Mouse (Mus musculus) adrenal gland, postnatal 14 days (tissue): ENCODE data around the gene Wdfy3. TPM values are rescaled to one million over a fixed set of nuclear protein-coding genes. Genes with fewer than 3 reads are reported as not detected.
"Not testable (repeated sequence)": the region's sequence is repeated elsewhere in the genome, so short reads cannot be mapped to it uniquely, and the experiment has no call there.

Experiments used
- DNase-seq: peaks from one replicate; pipeline ENCODE4 v3.0.0; 2021; ENCODE audit warnings: mixed read lengths
- total RNA-seq: library from RNA; stranded (reverse); gene quantifications from 2 replicates; pipeline ENCODE4 v1.2.3, GENCODE M21; 2021

Wdfy3 gene
- total RNA-seq, 1 experiment from 2014 or later, result 46.5 TPM

DNA sequence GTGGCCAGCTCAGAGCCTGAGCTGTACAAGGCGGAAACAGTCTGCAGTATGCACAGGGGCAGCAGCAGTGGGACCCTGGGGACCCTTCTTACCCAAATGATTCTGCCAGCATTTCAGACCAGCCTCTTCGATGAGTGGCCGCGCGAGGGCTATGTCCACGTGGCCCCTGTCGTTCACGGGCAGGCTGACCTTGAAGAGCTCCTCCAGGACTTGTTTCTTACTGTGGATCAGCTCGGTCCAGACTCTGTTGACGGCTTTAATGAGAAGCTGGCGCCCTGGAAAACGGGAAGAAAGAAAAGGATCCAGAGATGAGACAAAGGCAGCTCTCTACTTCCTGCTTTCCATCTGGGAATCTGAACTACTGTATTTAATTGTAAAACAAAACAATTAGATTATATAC lies 184.7 kb downstream of the Wdfy3 start:
- no peak for DNase-seq

DNA sequence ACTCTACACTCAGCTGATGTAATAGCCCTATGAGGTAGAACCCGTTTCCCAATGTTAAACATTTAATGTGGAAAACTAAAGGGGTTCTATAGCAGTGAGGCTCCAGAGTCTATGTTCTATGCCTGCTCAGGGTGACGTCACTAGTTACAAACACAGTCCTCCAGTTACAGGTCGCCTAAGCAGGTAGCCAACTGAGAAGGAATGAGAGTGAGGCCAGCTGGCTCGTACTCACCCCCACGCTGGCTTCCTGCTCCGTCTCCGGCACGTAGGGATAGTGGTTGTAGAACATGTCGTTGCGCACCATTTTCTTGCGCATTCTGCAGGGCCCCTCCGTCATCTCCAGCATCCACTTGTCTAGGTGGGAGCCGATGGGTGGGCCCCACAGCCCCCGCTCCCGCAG lies 187.5 kb downstream of the Wdfy3 start:
- no peak for DNase-seq

DNA sequence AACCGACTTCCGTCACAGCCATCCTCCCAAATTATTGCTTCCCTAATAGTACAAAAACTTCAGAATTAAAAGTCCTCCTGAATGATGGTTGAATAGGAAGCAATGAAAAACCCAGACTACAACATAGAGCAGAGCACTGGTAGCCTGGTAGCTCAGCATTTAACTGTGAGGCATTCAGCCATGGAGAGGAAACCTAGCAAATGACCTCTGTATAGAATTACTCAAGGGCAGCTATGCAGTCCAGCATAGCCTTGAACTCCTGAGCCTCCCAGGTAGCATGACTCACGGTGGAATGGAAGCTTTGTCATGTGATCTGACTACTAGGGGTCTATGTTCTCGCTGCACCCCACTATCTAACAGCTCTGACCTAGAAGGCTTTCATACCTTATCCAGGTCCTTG lies 189.8 kb downstream of the Wdfy3 start:
- DNase-seq, result no peak

DNA sequence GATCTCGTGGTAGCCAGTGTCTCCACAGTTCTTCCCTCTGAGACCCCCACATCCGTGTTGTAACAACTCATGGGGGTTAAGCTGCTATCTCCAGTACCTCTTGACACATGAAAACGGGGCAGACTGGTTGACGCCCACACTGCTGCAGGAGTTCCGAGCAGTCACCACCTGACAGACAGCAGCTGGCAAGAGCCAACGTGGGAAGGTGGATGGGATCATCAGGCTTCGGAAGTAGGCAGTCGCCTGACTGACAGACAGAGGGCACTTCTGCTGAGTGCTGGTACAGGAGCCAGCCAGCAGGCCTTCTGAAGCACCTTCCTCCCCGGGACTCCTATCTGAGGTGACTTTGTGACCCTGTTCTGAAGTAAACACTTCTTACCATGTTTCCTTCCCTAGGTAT lies 191.3 kb downstream of the Wdfy3 start:
- no peak for DNase-seq

DNA sequence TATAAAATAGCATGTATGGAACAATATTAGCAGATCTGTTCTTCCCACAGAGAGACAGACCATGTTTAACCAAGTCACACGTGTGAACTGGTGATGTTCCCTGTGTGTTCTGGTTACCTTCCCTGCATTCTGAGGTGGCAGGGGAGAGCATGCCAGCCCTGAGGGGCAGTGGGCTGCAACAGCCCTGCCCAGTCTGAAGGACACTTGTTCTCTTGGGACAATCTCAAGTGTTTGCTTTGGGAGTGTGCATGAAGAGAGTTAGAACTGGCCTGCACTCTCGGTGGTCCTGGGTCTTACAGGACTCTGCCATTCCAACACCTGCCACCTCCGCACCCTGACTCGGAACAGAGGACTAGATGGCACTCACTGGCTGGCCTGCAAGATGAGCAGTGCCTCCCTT lies 193.5 kb downstream of the Wdfy3 start:
- no peak for DNase-seq

DNA sequence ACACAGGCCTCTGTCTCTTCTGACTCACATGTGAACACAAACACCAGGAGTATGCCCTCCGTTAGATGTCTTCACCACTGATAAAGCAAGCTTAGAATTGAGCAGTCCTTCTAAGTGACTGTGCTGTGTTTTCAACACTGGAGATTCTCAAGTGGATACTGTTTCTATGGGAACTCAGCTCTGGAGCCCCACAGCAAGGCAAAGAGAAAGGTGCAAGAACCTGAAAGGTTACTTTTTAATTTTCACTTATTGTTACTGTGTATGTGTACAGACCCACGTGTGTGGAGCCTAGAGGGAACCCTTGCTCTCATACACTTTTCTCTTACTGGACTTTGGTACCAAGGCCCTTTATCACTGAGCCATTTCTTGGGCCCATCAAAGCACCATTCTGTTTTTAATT lies 203.0 kb downstream of the Wdfy3 start:
- no peak for DNase-seq

DNA sequence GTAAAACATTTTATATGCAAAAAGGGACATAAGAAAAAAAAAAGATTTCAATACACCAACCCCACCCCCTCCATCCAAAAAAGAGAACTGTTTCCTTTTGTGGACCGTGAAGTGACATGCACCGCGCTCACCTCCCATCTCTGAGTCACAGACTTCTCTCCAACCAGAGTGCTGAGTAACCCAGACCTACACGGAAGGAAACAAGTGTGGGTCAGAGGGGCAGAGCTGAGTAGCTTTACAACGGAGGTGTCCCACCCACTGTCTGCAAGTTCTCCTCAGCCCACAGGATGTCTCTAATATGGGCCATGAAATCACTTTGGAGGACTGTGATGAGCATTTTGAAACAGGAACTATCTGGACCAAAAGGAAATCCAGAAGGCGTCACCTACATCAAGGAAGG lies 205.8 kb downstream of the Wdfy3 start:
- no peak for DNase-seq

DNA sequence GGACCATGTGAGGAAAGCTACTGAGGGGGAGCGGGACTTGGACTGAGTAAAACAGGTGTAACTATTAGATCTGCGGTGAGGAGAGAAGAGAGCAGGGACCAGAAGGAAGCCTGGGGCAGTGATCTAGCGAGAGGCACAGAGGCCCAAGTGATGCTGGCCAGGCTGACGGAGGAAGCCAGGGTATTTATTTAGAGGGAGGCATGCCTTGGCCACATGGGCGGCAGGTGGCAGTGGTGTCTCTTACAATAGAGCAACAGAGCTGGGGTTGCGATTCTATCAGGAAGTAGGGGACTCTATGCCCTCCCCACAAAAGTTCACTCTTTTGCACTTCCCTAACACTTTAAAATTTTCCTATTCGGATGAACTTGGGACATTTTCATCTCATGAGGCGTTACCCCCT lies 207.1 kb downstream of the Wdfy3 start:
- DNase-seq, result no peak

DNA sequence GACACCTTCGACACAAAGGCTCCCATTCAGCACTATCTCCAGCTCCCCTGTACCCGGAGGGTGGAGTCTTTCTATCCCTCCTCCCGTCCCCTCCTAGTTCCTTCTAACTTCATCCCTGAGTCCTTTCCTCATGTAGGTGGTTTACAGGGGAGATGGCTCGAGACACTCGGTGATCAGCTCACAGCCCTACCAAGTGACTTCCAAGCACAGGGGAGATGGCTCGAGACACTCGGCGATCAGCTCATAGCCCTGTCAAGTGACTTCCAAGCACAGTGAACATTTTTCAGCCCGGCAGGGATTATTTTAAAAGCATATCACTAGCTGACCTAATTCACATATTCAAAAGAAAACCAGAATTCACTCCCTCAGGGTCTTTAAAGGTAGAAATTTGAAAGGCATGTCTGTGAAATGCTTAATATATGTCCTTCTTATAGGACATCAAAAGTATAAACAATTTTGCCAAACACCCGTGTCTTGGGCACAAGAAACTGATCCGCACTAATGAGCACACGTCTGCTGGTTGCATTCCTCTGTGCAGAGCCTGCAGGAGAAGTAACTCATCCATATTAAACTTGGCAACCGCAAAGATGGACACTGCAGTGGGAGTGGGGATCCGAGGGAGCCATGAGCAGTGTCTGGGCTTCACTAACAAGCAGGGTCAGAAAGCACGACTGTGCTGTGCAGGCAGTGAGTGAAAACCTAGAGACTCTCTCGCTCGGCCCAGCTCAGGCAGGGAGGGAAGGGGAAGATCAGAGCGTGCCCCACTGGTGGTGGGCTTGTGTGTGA lies 207.7 kb downstream of the Wdfy3 start:
- DNase-seq, result no peak

DNA sequence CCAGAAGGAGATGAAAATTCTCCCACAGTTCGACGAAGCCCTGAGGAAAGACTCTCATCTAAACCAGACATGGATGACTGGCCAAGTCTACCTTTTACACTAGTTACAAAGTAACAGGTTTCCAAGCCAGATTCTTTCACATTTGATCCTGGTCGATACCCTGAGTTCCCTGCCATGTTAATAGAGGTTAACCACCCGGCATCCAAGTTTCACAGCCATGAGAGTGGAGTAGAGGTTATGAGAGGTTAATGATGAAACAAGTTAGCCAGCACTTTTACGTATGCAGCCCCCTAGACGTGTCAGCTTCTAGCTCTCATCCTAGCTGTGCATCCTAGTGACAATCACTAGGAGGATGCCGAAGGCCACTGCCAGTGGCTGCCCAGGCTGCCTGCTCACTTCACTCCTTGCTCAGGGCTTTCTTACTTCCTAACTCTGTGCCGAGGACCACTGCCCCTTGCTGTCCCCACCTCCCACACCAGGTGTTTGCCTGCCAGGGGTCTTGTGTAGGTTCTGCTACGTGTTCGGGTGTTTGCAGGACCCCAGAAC lies 210.8 kb downstream of the Wdfy3 start:
- no peak for DNase-seq

DNA sequence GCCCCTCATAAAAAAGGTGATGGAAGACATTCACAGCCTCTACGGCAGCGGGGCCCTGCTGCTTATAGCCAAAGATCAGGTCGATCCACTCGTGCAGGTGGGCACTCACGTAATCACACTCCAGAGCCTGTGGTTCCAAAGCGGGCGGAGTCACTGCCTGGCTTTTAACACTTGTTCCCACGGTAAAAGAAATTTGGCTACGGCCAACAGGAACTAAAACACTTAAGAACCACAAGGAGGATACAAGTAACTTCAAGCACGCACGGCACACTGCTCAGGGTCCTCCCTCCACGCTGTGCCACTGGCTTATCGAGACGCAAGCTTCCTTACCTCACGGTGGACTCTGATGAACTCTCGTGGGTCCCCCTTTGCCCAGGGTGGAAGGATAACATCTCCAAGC lies 214.2 kb downstream of the Wdfy3 start:
- no peak for DNase-seq

DNA sequence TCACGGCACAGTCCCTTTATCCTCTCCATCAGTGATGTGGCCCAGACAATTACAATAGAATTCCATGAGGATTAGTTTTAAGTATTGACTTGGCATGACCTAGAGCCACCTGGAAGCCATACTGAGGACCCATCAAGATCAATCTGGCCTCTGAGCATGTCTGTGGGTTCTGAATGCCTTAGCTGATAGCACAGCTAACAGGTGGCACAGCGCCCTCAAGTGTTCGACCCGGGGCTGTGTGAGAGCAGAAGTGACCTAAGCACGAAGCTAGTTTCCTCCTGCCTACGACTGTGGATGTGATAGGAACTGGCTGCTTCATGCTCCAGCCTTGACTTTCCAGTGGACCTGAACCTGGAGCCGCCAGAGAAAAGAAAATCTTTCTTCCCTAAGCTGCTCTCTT lies 215.1 kb downstream of the Wdfy3 start:
- DNase-seq, result peak; percentile 50

DNA sequence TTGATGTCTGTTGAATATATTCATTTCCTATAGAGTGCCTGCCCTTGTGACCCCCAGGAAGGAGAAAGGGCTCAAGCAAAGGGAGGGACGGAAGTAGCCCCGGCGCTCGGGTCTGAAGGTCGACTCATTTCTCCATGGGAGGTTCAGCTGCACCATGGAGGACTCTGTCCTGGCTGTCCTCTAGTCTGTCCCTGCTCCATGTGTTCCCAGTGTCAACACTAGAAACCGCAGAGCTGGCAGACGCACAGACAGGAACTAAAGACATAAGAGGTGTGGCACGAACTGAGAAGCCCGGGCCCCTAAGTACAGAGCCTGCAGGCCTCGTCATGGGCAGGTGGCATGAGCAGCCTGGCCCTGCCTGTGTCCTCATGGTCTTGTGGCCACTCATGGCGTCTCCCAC lies 215.6 kb downstream of the Wdfy3 start:
- DNase-seq, result no peak

DNA sequence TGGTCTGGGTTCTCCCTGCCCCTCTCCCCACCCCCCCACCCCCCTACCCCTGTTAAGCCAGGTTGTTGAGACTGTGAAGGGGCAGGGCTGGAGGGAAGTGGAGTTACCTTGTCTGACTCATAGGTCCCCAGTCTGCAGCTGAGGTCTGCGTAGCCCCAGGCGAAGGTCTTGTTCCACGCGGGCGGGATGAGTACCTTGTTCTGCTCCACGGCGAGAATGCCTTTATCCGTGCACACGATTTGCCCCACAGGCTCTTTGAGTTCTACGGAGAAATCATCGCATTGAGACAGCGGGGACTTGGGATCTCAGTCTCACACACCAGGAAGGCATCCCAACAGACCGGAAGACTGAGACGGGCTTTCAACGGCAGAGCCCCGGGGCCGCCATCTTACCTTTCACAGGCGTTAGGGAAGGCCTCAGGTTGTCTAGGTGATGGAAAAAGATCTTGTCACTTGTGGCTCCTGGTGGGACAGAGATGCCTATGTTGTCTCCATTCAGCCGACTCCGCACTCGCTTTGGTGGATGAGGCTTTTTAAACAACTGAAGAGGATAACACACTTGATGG lies 217.5 kb downstream of the Wdfy3 start:
- DNase-seq, result no peak

DNA sequence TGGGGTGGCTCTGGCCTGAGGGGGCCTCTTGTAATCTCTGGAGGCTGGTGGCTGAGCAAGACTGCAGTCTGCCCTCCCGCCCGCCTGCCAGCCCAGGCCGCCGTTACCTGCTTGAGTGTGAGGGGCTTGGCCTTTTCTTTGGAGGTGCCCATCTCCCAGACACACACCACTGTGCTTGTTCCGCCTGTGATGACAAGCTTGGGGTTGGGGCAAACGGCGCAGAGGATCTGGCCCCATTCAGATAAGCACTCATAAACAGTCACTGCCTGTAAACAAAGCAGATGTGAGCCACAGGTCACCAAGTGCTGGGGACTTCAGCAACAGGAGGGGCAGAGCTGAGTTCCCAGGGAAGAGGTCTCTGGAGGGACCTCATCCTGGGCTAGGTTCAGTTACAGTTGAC lies 218.6 kb downstream of the Wdfy3 start:
- DNase-seq, result no peak

DNA sequence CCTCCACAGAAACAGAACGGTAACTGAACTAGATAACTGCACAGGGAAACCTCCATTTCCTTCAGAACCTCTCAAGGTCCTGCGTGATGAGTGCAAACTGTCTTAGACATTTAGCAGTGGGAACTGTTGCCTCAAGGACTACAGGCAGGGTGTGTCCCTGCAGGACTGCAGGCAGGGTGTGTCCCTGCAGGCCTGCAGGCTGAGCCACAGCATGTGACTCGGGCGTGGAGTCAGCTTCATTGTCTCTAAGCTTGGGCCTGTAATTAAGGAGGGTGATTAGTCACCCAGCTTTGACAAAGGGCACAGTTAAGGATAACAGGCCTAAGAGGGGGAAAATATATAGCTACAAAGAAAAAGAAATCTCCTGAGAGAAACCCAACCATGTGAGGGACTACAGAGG lies 222.0 kb downstream of the Wdfy3 start:
- DNase-seq, result no peak

DNA sequence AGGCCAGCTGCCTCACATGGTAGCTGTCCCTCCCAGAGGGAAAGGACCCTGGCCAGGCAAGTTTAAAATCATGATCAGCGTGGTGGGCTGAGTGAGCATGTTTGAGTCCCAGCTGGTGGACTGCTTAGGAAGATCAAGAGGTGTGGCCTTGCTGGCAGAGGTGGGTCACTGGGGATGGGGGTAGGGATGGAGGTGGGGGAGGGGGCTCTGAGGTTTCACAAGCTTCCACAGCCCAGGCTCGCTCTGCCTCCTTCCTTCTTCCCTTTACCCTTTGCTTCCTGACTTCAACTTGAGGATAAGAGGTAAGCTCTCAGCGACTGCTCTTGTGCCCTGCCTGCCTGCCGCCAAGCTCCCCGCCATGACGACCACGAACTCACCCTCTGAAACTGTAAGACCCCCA lies 222.4 kb downstream of the Wdfy3 start:
- no peak for DNase-seq

DNA sequence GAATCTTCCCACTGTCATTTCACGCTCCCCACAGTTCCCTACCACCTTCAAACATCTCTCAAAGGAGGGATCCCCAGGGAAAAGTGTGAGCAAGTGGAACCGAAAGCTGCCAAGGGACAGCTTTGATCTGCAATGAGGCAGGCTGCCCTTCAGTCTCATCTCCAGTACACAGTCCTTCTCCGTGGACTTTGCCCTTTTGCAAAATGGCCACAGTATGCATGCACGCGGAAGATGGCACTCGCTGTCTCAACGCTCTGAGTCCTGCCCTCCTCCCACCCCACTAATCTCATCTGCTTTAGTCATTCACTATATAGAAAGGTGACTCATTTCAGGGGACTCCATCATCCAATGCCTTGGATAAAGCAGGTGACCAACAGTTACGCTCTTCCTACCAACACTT lies 223.8 kb downstream of the Wdfy3 start:
- DNase-seq, result no peak

DNA sequence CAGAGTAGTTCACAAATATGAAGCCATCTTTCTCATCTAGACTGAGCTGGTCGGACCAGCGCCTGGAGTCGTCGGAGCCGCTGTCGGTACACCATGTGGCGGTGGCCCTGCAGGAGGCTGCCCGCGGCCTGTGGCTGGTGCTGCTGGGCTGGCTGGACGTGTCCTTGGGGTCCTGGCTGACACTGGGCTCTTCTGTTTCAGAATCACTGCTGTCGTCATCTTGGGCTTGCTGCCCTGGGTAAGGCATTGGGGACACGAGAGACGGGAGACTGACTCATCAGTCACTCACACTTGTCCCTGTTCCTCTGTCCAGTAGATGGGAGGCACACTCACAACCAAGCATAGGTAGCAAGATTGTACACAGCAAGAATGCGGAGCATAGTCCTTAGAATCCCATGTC lies 224.7 kb downstream of the Wdfy3 start:
- DNase-seq, result peak; percentile 90

DNA sequence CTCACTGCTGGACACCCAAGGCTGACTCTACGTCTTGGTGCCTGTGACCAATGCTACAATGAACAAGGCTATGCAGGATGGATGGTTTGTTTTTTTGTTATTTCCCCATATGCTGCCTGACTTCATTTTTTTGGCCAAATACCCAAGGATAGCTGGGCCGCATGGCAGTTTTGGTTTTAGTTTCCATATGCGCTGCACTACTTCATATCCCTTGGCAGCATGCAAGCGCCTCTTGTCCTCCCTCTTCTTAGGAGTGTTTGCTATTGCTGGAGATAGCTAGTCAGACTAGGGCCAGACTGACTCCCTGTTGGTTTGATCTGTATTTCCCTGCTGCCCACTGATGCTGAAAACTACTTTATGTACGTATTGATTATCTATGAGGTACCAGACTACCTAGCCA lies 229.2 kb downstream of the Wdfy3 start:
- no peak for DNase-seq

DNA sequence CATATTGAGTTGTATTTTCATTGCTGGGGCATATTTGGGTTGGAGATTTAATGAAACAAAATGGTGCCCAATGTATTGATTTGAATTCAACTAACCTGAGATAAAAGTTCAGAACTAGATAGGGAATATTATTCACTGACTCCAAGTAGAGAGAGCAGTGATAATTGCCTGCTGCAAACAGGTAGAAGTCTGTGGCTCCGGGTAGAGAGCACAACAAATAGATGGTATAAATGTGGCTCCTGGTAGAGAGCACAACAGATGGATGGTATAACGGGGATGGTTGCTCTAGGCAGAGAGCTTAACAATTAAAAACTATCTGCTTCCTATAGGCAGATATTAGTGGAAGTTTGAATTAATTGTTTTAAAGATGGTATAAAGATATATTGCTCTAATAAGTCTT lies 232.1 kb downstream of the Wdfy3 start:
- DNase-seq, result not testable (repeated sequence)

DNA sequence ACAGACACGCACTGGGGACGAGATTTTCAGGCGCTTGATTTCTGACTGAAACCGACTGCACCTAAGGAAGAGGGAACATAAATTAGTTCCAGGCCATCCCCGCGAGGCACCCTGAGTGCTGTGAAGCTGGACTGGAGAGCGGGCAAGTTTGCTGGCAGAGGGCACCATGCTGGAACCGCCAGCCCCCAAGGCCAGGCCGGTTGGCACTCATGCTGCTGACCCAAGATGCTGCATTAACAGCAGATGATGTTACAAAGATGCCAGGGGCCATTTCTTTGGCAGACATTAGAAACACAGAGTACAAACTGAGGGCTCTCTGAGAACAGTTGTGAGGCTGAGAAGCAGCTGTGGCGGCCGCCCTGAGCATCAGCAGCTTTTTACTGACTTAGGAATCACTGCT lies 233.5 kb downstream of the Wdfy3 start:
- no peak for DNase-seq

DNA sequence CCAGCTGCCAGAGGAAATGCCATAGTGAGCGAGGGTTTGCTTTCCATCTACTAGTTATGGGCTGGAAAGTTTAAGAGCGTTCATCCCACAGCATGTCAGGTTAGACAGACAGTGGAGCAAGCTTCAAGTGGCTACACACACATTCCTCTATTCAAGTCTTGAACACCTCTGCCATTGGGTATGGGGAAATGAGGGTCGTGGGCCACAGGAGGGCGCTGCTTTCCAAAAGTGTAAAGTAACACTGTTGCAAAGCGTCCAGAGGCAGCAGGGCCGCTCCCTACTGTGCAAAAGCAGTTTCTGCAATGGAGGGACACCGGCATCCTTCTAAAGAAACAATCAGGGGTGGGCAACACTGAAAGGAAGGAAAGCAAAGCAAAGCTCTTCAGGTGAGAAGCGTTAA lies 235.8 kb downstream of the Wdfy3 start:
- no peak for DNase-seq

DNA sequence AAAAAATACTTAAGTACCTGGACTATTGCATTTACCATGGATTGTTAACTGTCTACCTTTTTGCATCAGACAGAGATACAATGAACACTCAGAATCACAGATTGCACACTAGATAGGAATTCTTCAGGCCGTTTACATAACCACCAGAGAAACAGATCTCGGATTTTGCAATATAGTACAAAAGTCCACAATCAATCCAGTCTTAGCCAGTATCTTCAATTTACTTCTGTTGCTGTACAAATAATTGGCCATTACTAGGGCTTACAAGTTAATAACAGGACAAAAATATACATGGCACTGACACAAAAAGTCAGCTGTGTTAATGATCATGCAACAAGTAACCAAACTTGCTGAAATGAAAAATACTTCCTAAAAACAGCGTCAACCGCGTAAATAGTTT lies 236.7 kb downstream of the Wdfy3 start:
- no peak for DNase-seq
